Mouse (Mus musculus) ovary, postnatal 36 days (tissue): ENCODE results near the gene Sec14l1.

Experiments
- DNase-seq: peaks from one replicate; pipeline ENCODE4 v3.0.0; 2022; ENCODE audit warnings: low spot score, mixed read lengths

The Sec14l1 gene

GRCm38 (mm10) chr11:117088271-117088991 lies 26.5 kb upstream of the Sec14l1 start:
- DNase-seq, result no peak

GRCm38 (mm10) chr11:117089673-117090419 lies 25.1 kb upstream of the Sec14l1 start:
- no peak for DNase-seq

- DNase-seq, result no peak
Observed at GRCm38 (mm10) chr11:117091406-117091805, 23.6 kb upstream of the Sec14l1 start.

GRCm38 (mm10) chr11:117091845-117092244 lies 23.1 kb upstream of the Sec14l1 start:
- DNase-seq, result no peak

- no peak for DNase-seq
Observed at GRCm38 (mm10) chr11:117092711-117093110, 22.3 kb upstream of the Sec14l1 start.

GRCm38 (mm10) chr11:117093900-117094552 lies 20.9 kb upstream of the Sec14l1 start:
- DNase-seq, result no peak

- no peak for DNase-seq
Observed at GRCm38 (mm10) chr11:117094646-117095045, 20.3 kb upstream of the Sec14l1 start.

GRCm38 (mm10) chr11:117097021-117097420 lies 17.9 kb upstream of the Sec14l1 start:
- no peak for DNase-seq

- DNase-seq, result no peak
Observed at GRCm38 (mm10) chr11:117098155-117098554, 16.8 kb upstream of the Sec14l1 start.

- no peak for DNase-seq
Observed at GRCm38 (mm10) chr11:117098784-117099183, 16.2 kb upstream of the Sec14l1 start.

GRCm38 (mm10) chr11:117099372-117099771 lies 15.6 kb upstream of the Sec14l1 start:
- DNase-seq, result no peak

- DNase-seq, result no peak
Observed at GRCm38 (mm10) chr11:117101351-117101921, 13.5 kb upstream of the Sec14l1 start.

- no peak for DNase-seq
Observed at GRCm38 (mm10) chr11:117101925-117102717, 12.8 kb upstream of the Sec14l1 start.

- DNase-seq, result peak; percentile 68
Observed at GRCm38 (mm10) chr11:117103523-117103922, 11.4 kb upstream of the Sec14l1 start.

GRCm38 (mm10) chr11:117104044-117104757 lies 10.8 kb upstream of the Sec14l1 start:
- DNase-seq, result no peak

- DNase-seq, result no peak
Observed at GRCm38 (mm10) chr11:117105315-117105714, 9.7 kb upstream of the Sec14l1 start.

GRCm38 (mm10) chr11:117105850-117106249 lies 9.1 kb upstream of the Sec14l1 start:
- no peak for DNase-seq

GRCm38 (mm10) chr11:117106633-117107334 lies 8.2 kb upstream of the Sec14l1 start:
- DNase-seq, result no peak

- DNase-seq, result no peak
Observed at GRCm38 (mm10) chr11:117107837-117108236, 7.1 kb upstream of the Sec14l1 start.

GRCm38 (mm10) chr11:117108595-117108994 lies 6.4 kb upstream of the Sec14l1 start:
- peak; percentile 75 for DNase-seq
